Mouse (Mus musculus): ENCODE measurements around the gene Capn11. TPM values are rescaled to one million over a fixed set of nuclear protein-coding genes. Genes with fewer than 3 reads are reported as not detected.

Capn11 gene
- total and polyA plus RNA-seq, 3 experiments, result 0.03 TPM; not detected in 2

DNA sequence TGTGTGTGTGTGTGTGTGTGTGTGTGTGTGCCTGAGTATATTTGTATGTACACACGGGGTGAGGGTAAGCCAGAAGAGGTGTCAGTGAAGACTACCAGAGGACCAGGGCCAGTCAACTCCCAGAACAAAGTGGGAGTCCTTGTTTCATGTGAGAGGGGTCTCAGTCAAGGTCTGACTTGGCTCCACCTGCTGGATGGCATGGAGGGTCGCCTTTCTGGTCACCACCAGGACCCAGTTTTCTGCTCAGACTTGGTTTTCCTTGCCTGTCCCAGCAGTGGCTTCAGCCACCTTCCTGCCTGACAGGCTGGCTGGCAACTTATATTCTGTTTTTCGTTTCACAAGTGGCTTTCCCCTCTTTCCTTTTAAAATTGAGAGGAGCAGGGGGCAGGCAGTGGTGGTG lies 48.3 kb upstream of the Capn11 start:
- Histone ChIP-seq H3K4me3 (ENCODE audit: control insufficient read depth in 1 of 2, insufficient read depth in 1 of 2, low read depth in 2 of 2, low read length in 2 of 2) (no peak overlapping the region), H3K36me3 (ENCODE audit: control insufficient read depth in 1 of 2, insufficient read depth in 2 of 2, low read length in 2 of 2) (peaks cover 0 to 2% of the 10 kb centered on the region in 2 experiments; a peak in 1 of 4 replicates), H3K79me2 (ENCODE audit: control insufficient read depth, insufficient read depth, low read length, poor library complexity) (no peaks in the 10 kb centered on the region), H3K9ac (ENCODE audit: control insufficient read depth, low read depth, low read length, poor library complexity, severe bottlenecking) (no peak overlapping the region), H3K9me3 (replicated peaks; ENCODE audit: insufficient read depth, low read length) (no peaks in the 10 kb centered on the region), H3K4me1 (ENCODE audit: control insufficient read depth in 1 of 2, insufficient read depth in 2 of 2, low read length in 2 of 2) (peaks cover 5 to 25% of the 10 kb centered on the region in 2 experiments), H3K27ac (ENCODE audit: control insufficient read depth, low read depth, low read length) (no peak overlapping the region), H3K27me3 (ENCODE audit: control insufficient read depth in 1 of 2, insufficient read depth in 2 of 2, low read length in 2 of 2) (no peaks in the 10 kb centered on the region)
- peak; percentile 30 to 50 (median 34); a peak in 5 of 6 replicates for TF ChIP-seq CTCF (IDR thresholded peaks at IDR 0.05 in 2 of 3, conservative IDR thresholded peaks at IDR 0.05 in 1 of 3; ENCODE audit: control insufficient read depth in 1 of 3, insufficient read depth in 1 of 3, low read depth in 2 of 3, low read length in 3 of 3, poor library complexity in 1 of 3, severe bottlenecking in 1 of 3)
- 0 out of 2 replicates have a peak, but pooled peaks have one; percentile 2 for TF ChIP-seq ZNF384 (IDR thresholded peaks at IDR 0.05; ENCODE audit: low read depth, low read length)
- TF ChIP-seq SMC3 (IDR thresholded peaks at IDR 0.05; ENCODE audit: low read depth, low read length), result 0 out of 2 replicates have a peak, but pooled peaks have one; percentile 10
- no peak for TF ChIP-seq MAFK (IDR thresholded peaks at IDR 0.05; ENCODE audit: borderline replicate concordance, low read depth, low read length)
- no peak for DNase-seq (ENCODE audit: low read depth, low spot score)

DNA sequence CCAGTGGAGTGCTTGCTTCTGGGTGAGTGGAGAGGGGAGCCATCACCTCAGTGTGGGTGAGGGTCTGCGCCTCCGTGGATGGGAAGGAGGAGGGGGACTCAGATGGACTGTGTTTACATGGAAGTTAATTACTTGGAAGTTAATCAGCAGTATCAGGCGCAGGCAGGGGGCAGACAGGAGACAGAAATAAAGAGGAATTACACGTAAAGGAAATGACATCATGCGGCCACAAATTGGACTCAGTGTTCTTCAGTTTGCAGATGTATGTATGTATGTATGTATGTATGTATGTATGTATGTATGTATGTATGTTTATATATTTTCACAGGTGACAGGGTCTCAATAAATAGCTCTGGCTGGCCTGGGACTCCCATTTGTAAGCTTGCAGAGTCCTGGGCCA lies 47.7 kb upstream of the Capn11 start:
- H3K79me2 ChIP-seq (ENCODE audit: control insufficient read depth, insufficient read depth, low read length, poor library complexity), result no peaks in the 10 kb centered on the region
- peaks cover 5 to 19% of the 10 kb centered on the region in 2 experiments for H3K4me1 ChIP-seq (ENCODE audit: control insufficient read depth in 1 of 2, insufficient read depth in 2 of 2, low read length in 2 of 2)
- no peak overlapping the region; a peak in 1 of 4 replicates for H3K4me3 ChIP-seq (ENCODE audit: control insufficient read depth in 1 of 2, insufficient read depth in 1 of 2, low read depth in 2 of 2, low read length in 2 of 2)
- DNase-seq (ENCODE audit: low read depth, low spot score), result peak; percentile 55
- H3K9ac ChIP-seq (ENCODE audit: control insufficient read depth, low read depth, low read length, poor library complexity, severe bottlenecking), result no peak overlapping the region; the same call in 1 of the 2 replicates
- no peaks in the 10 kb centered on the region for H3K27me3 ChIP-seq (ENCODE audit: control insufficient read depth in 1 of 2, insufficient read depth in 2 of 2, low read length in 2 of 2)
- no peaks in the 10 kb centered on the region for H3K9me3 ChIP-seq (replicated peaks; ENCODE audit: insufficient read depth, low read length)
- no peak overlapping the region for H3K27ac ChIP-seq (ENCODE audit: control insufficient read depth, low read depth, low read length)
- TF ChIP-seq NRF1 (IDR thresholded peaks at IDR 0.05; ENCODE audit: insufficient read depth, low read depth, low read length, poor library complexity, severe bottlenecking), result no peak
- no peak for TF ChIP-seq MEF2A (IDR thresholded peaks at IDR 0.05; ENCODE audit: extremely low read depth, insufficient replicate concordance, low read depth, low read length, poor library complexity, severe bottlenecking)
- no peak for TF ChIP-seq MAX (IDR thresholded peaks at IDR 0.05; ENCODE audit: low read length)
- peak; percentile 49; the same call in 1 of the 2 replicates for TF ChIP-seq ETS1 (IDR thresholded peaks at IDR 0.05; ENCODE audit: low read depth, low read length)
- TF ChIP-seq MAZ (IDR thresholded peaks at IDR 0.05; ENCODE audit: low read depth, low read length), result 0 out of 2 replicates have a peak, but pooled peaks have one; percentile 40
- no peak for TF ChIP-seq USF1 (IDR thresholded peaks at IDR 0.05; ENCODE audit: low read depth, low read length)
- no peak for TF ChIP-seq MAFK (IDR thresholded peaks at IDR 0.05; ENCODE audit: borderline replicate concordance, low read depth, low read length)
- peak in 1 of 3 experiments; percentile 10; a peak in 1 of 6 replicates for TF ChIP-seq CTCF (IDR thresholded peaks at IDR 0.05 in 2 of 3, conservative IDR thresholded peaks at IDR 0.05 in 1 of 3; ENCODE audit: control insufficient read depth in 1 of 3, insufficient read depth in 1 of 3, low read depth in 2 of 3, low read length in 3 of 3, poor library complexity in 1 of 3, severe bottlenecking in 1 of 3)
- TF ChIP-seq UBTF (IDR thresholded peaks at IDR 0.05; ENCODE audit: borderline replicate concordance, insufficient read depth, low read depth, low read length), result no peak
- TF ChIP-seq EP300 (IDR thresholded peaks at IDR 0.05; ENCODE audit: low read depth in 1 of 2, low read length in 2 of 2), result 0 out of 4 replicates have a peak, but pooled peaks of 1 of the 2 experiments have one; percentile 15
- 0 out of 2 replicates have a peak, but pooled peaks have one; percentile 10 for TF ChIP-seq TAL1 (IDR thresholded peaks at IDR 0.05; ENCODE audit: low read length)
- no peak for TF ChIP-seq ZC3H11A (IDR thresholded peaks at IDR 0.05; ENCODE audit: low read depth, low read length)
- peaks cover 0 to 2% of the 10 kb centered on the region in 2 experiments; a peak in 1 of 4 replicates for H3K36me3 ChIP-seq (ENCODE audit: control insufficient read depth in 1 of 2, insufficient read depth in 2 of 2, low read length in 2 of 2)
